Mouse (Mus musculus): ENCODE data around the gene Bdkrb1.

DNA sequence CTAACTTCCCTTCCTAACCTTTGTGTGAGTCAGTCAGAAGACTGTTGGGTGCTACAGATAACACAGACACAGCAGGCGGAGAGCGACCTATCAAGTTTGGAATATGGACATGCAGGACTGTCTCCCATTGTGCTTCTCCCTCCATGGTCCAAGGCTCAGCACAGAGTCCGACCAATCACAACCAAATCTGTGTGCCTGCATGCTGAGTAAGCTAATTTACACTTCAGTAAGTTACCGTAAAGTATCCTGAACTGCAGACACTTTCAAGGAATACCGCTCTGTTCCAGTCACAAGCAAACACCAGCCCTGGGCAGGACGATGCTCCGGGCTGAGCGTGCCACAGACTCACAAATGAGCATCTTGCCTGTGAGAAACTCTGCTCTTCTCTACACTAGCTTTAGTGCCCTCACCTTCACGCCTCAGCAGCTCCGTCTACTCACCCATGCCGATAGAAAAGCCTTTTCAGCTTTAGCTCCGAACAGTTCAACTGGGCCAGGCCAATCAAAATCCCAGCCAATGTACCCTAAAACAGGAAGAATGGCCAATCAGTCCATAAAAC is 20.2 kb downstream of the Bdkrb1 start:
- no peak for TF ChIP-seq CTCF (IDR thresholded peaks at IDR 0.05)
- TF ChIP-seq EP300 (IDR thresholded peaks at IDR 0.05) = no peak

Measured in lung, postnatal 0 days (tissue).